Mouse (Mus musculus) heart, embryonic 11.5 days (tissue): ENCODE results near the gene Pcsk5. TPM values are rescaled to one million over a fixed set of nuclear protein-coding genes. Genes with fewer than 3 reads are reported as not detected.

Experiments
- ATAC-seq: fragments of 200-750 bp; cut with Nextera tagmentation; replicated peaks from 2 replicates; pipeline ENCODE4 v1.8.0; 2017; ENCODE audit warnings: moderate library complexity; ENCODE audit not compliant: insufficient number of reproducible peaks, low FRiP score, low TSS enrichment
- H3K27ac ChIP-seq: fragments of 300-500 bp; sonication (generic); 2 replicates; pipeline ENCODE4 v1.5.1; 2014; ENCODE audit warnings: mild to moderate bottlenecking, low read depth, low read length
- H3K27me3 ChIP-seq: fragments of 300-500 bp; sonication (generic); 2 replicates; pipeline ENCODE4 v1.6.1; 2014; ENCODE audit warnings: mild to moderate bottlenecking, low read length, mixed read lengths; ENCODE audit not compliant: control insufficient read depth, insufficient read depth
- H3K36me3 ChIP-seq: fragments of 300-500 bp; sonication (generic); 2 replicates; pipeline ENCODE4 v1.6.1; 2014; ENCODE audit warnings: mild to moderate bottlenecking, low read length, moderate library complexity, mixed read lengths; ENCODE audit not compliant: control insufficient read depth, insufficient read depth
- H3K4me1 ChIP-seq: fragments of 300-500 bp; sonication (generic); 2 replicates; pipeline ENCODE4 v1.6.1; 2014; ENCODE audit warnings: low read length; ENCODE audit not compliant: control insufficient read depth, insufficient read depth
- H3K4me2 ChIP-seq: fragments of 300-500 bp; sonication (generic); 2 replicates; pipeline ENCODE4 v1.6.1; 2014; ENCODE audit warnings: mild to moderate bottlenecking, moderate library complexity
- H3K4me3 ChIP-seq: fragments of 300-500 bp; sonication (generic); 2 replicates; pipeline ENCODE4 v1.5.1; 2014; ENCODE audit warnings: low read depth, low read length
- H3K9ac ChIP-seq: fragments of 300-500 bp; sonication (generic); 2 replicates; pipeline ENCODE4 v1.6.1; 2014; ENCODE audit warnings: mild to moderate bottlenecking, low read depth, low read length, moderate library complexity
- H3K9me3 ChIP-seq: fragments of 300-500 bp; sonication (generic); replicated peaks from 2 replicates; pipeline ENCODE4 v1.6.1; 2016; ENCODE audit warnings: low read length; ENCODE audit not compliant: control insufficient read depth
- WGBS: fragments of 180-500 bp; shearing (Covaris S2); extraction: QIAGEN DNeasy Blood & Tissue Kit; methylation state at CpG from one replicate; pipeline ENCODE4 v1.1.7; 2014; ENCODE audit not compliant: insufficient replicate concordance; 5-methylcytosine and 5-hydroxymethylcytosine counted together
- polyA plus RNA-seq: library from polyadenylated mRNA; unstranded; fragments of >200 nt; fragmentation: Nextera tagmentation; extraction: Ambion mirVana; gene quantifications from 2 replicates; pipeline ENCODE4 v1.2.1, GENCODE M21; 2014

Gene Pcsk5
- polyA plus RNA-seq, 1 experiment from 2014 or later = 22.4 TPM

GRCm38 (mm10) chr19:17650831-17651502 is 186.5 kb downstream of the Pcsk5 start:
- no peak overlapping the region for H3K4me2 ChIP-seq
- no peak overlapping the region for H3K27ac ChIP-seq
- no peaks in the 10 kb centered on the region for H3K27me3 ChIP-seq
- WGBS = 56% methylated on average over 5 of the region's 5 CpGs
- no peaks in the 10 kb centered on the region for H3K4me1 ChIP-seq
- no peak overlapping the region for H3K4me3 ChIP-seq
- H3K36me3 ChIP-seq = no peaks in the 10 kb centered on the region
- H3K9ac ChIP-seq = no peak overlapping the region
- H3K9me3 ChIP-seq = no peaks in the 10 kb centered on the region
- no peak for ATAC-seq

GRCm38 (mm10) chr19:17649967-17650366 is 187.5 kb downstream of the Pcsk5 start:
- Histone ChIP-seq H3K4me3 (no peak overlapping the region), H3K4me2 (no peak overlapping the region), H3K27ac (no peak overlapping the region), H3K9ac (no peak overlapping the region), H3K4me1 (no peaks in the 10 kb centered on the region), H3K9me3 (no peaks in the 10 kb centered on the region), H3K27me3 (no peaks in the 10 kb centered on the region), H3K36me3 (no peaks in the 10 kb centered on the region)
- ATAC-seq = no peak
- 80% methylated on average over 3 of the region's 3 CpGs for WGBS

- H3K4me1 ChIP-seq = no peaks in the 10 kb centered on the region
- no peak overlapping the region for H3K9ac ChIP-seq
- WGBS = 67% methylated on average over 3 of the region's 3 CpGs
- H3K4me3 ChIP-seq = no peak overlapping the region
- no peak overlapping the region for H3K4me2 ChIP-seq
- H3K27ac ChIP-seq = no peak overlapping the region
- H3K27me3 ChIP-seq = no peaks in the 10 kb centered on the region
- no peak for ATAC-seq
- H3K36me3 ChIP-seq = 0 out of 2 replicates have a peak, but pooled peaks cover 2% of the 10 kb centered on the region
- no peaks in the 10 kb centered on the region for H3K9me3 ChIP-seq
These were observed 194.2 kb downstream of the Pcsk5 start for GRCm38 (mm10) chr19:17643128-17643797.

- H3K27ac ChIP-seq = no peak overlapping the region
- no peak overlapping the region for H3K4me3 ChIP-seq
- H3K27me3 ChIP-seq = no peaks in the 10 kb centered on the region
- no peak overlapping the region for H3K9ac ChIP-seq
- WGBS = 84% methylated on average over 6 of the region's 6 CpGs
- H3K4me1 ChIP-seq = no peaks in the 10 kb centered on the region
- H3K9me3 ChIP-seq = no peaks in the 10 kb centered on the region
- H3K4me2 ChIP-seq = no peak overlapping the region
- no peak for ATAC-seq
- H3K36me3 ChIP-seq = no peaks in the 10 kb centered on the region
These were observed 201.4 kb downstream of the Pcsk5 start for GRCm38 (mm10) chr19:17635984-17636383.

GRCm38 (mm10) chr19:17615646-17616045 is 221.8 kb downstream of the Pcsk5 start:
- Histone ChIP-seq H3K4me3 (no peak overlapping the region), H3K36me3 (no peaks in the 10 kb centered on the region), H3K4me2 (no peak overlapping the region), H3K27me3 (no peaks in the 10 kb centered on the region), H3K27ac (no peak overlapping the region), H3K9me3 (no peaks in the 10 kb centered on the region), H3K4me1 (no peaks in the 10 kb centered on the region), H3K9ac (no peak overlapping the region)
- 83% methylated on average over 4 of the region's 4 CpGs for WGBS
- ATAC-seq = no peak

- WGBS = 74% methylated on average over 1 of the region's 1 CpGs
- Histone ChIP-seq H3K27ac (no peak overlapping the region), H3K4me1 (no peaks in the 10 kb centered on the region), H3K4me2 (no peak overlapping the region), H3K9ac (no peak overlapping the region), H3K27me3 (no peaks in the 10 kb centered on the region), H3K4me3 (no peak overlapping the region), H3K36me3 (no peaks in the 10 kb centered on the region), H3K9me3 (no peaks in the 10 kb centered on the region)
- ATAC-seq = no peak
These were observed 230.9 kb downstream of the Pcsk5 start for GRCm38 (mm10) chr19:17606510-17606909.

- Histone ChIP-seq H3K4me1 (no peaks in the 10 kb centered on the region), H3K27ac (no peak overlapping the region), H3K36me3 (no peaks in the 10 kb centered on the region), H3K4me3 (no peak overlapping the region), H3K9me3 (no peaks in the 10 kb centered on the region), H3K27me3 (no peaks in the 10 kb centered on the region), H3K9ac (no peak overlapping the region), H3K4me2 (no peak overlapping the region)
- ATAC-seq = no peak
- 89% methylated on average over 2 of the region's 2 CpGs for WGBS
These were observed 231.3 kb downstream of the Pcsk5 start for GRCm38 (mm10) chr19:17606093-17606492.

- Histone ChIP-seq H3K4me1 (no peaks in the 10 kb centered on the region), H3K9ac (no peak overlapping the region), H3K27me3 (no peaks in the 10 kb centered on the region), H3K36me3 (no peaks in the 10 kb centered on the region), H3K4me2 (no peak overlapping the region), H3K27ac (no peak overlapping the region), H3K4me3 (no peak overlapping the region), H3K9me3 (no peaks in the 10 kb centered on the region)
- ATAC-seq = no peak
- 43% methylated on average over 3 of the region's 3 CpGs for WGBS
These were observed 234.1 kb downstream of the Pcsk5 start for GRCm38 (mm10) chr19:17603322-17603721.

- H3K4me2 ChIP-seq = no peak overlapping the region
- H3K4me1 ChIP-seq = no peaks in the 10 kb centered on the region
- no peak overlapping the region for H3K4me3 ChIP-seq
- no peak overlapping the region for H3K9ac ChIP-seq
- no peaks in the 10 kb centered on the region for H3K36me3 ChIP-seq
- no peak overlapping the region for H3K27ac ChIP-seq
- 75% methylated on average over 2 of the region's 2 CpGs for WGBS
- no peaks in the 10 kb centered on the region for H3K9me3 ChIP-seq
- no peaks in the 10 kb centered on the region for H3K27me3 ChIP-seq
- no peak for ATAC-seq
These were observed 237.1 kb downstream of the Pcsk5 start for GRCm38 (mm10) chr19:17600347-17600746.
